Mouse (Mus musculus): Measurements from ENCODE around the gene Atoh8.

- TF ChIP-seq EP300 (IDR thresholded peaks at IDR 0.05): peak; percentile 74
- no peak for TF ChIP-seq CTCF (IDR thresholded peaks at IDR 0.05)
Measured at GRCm38 (mm10) chr6:72179006-72179405, 56.4 kb downstream of the Atoh8 start.

Measured in lung, postnatal 0 days (tissue).